Mouse (Mus musculus) induced T-regulatory cell, adult 2 months (primary cell): ENCODE data around the gene Azin2.

ENCODE experiments used
- DNase-seq: peaks from one replicate; pipeline ENCODE4 v3.0.0-alpha.2; 2012; ENCODE audit warnings: low read depth

Azin2 gene

DNA sequence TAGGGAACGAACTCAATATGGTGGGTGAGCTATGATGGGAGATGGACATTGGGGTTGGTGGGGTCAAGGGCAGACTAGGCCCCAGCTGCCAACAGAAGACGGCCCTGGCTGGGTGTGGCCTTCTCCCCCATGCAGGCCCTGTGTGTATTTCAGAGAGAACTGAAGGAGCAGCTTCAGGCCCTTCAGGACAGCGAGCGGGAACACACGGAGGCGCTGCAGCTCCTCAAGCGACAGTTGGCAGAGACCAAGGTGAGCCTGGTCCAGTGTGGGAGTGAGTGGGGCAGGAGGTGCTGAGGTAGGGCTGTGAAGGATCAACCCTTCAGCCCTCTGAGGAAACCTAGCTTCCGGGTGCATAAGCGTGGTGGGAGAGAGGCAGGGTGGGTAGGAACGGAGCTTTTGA, 65.6 kb downstream of the Azin2 start:
- DNase-seq, result no peak

GRCm38 (mm10) chr4:128895841-128896240, 66.4 kb downstream of the Azin2 start:
- no peak for DNase-seq

GRCm38 (mm10) chr4:128894112-128894511, 68.1 kb downstream of the Azin2 start:
- DNase-seq, result no peak

DNA sequence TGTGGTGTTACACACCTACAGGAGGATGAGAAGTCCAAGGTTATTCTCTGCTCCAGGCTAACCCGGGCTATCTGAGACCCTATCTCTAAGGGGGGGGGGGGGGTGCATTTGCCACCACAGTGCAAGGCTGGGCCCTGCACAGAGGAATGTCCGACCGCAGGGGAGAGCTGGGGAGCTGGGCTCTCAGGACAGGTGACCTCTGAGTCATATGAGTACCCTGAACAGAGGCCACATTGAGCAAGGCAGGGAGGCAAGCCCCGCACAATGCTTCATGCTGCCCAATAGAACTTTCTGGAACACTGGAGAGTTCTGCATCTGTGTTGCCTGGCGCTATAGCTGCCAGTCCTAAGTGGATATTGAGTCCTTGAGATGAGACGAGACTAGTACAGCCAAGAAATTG, 70.1 kb downstream of the Azin2 start:
- no peak for DNase-seq

DNA sequence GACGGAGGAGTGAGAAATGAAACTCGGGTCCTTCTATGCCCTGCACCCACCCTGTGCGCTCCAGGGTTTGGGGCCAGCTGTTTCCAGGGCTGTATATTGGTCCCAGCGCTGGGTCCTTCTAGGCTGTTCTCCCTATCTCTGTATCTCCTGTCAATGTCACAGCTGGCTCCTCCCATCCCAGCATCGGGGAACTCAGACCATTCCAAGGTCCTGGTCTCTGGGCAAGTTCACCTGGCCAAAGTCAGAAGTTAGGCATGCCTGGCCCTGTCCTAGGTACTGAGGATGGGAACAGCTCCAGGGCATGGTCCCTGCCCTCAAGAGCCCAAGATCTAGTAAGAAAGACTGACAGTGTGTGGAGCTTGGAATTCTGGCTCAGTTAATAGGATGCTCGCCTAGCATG, 70.5 kb downstream of the Azin2 start:
- no peak for DNase-seq

DNA sequence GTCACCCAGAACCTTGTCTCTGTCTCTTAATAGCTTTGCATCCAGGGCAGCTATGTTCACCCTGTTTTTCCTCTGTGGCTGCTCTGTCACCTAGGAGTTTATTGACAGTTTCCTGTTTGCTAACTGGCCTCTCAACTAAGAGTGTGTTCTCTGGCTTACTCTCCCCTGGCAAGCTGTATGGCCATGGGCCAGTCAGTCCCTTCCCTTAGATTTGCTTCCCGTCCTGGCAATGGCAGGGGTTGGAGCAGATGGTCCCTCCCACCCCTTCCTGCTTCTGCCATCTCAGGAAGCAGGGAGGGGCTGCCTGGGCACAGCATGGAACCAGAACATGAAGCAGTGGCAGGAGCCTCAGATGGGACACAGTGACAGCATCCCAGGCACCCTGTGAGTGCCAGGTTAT, 71.1 kb downstream of the Azin2 start:
- no peak for DNase-seq

- DNase-seq, result no peak
These were observed 72.3 kb downstream of the Azin2 start for GRCm38 (mm10) chr4:128889752-128890630.

- DNase-seq, result no peak
These were observed 73.7 kb downstream of the Azin2 start for GRCm38 (mm10) chr4:128888436-128888990.

DNA sequence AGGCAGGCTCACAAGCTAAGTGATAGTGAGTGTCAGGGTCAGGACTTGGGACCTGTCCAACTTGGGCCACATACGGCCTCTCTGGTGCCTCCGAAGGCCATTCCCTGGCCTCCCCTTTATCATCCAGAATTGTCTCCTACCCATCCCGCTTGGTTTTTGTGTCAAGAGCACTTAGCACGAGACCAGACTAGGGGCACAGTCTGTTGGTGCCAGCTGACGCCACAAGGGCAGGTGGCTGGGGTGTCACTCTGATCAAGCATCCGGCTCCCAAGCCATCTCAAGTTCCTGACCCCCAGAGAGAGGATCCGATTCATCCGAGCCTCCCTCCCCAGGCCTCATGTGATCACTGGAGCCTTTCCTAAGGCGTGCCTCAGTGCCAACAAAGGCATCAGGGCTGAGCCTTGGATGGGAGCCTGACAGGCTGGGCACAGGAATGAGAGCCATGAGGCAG, 74.6 kb downstream of the Azin2 start:
- no peak for DNase-seq

DNA sequence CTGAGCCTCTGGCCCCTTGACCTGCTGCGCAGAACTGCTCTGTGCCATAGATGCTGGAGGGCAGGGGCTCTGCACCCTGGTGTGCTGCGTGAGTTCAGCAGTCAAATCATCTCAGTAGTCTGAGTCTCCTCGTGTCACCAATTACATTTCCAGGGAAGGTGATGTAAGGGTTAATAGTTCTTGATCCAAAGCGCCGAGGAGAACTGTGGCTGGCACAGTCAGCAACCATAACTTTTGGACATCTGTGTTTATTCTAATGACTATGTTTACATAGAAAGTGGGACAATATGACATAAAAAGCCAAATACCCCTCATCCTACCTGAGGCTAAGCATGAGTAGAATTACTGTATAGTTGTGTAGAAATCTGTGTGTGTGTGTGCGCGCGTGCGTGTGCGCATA, 75.2 kb downstream of the Azin2 start:
- no peak for DNase-seq

DNA sequence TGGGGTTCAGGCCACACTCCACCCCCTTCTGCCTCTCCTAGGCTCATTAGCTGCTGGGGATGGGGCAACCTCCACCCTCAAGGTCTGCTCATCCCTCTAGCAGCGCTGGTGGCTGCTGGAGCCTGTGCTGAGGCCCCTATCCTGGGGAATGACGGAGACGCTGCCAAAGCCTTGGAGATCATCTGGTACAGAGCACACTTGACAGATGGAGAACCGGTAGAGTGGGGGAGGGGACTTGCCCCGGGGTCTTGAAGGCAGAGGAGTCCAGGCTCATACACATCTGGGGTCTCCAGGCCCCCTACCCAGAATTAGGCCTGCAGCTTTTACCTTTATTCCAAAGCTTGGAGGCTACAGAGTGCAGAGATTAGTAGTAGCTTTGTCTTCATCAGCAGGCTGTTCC, 75.7 kb downstream of the Azin2 start:
- DNase-seq, result no peak

- DNase-seq, result no peak
These were observed 76.7 kb downstream of the Azin2 start for GRCm38 (mm10) chr4:128885540-128885939.

DNA sequence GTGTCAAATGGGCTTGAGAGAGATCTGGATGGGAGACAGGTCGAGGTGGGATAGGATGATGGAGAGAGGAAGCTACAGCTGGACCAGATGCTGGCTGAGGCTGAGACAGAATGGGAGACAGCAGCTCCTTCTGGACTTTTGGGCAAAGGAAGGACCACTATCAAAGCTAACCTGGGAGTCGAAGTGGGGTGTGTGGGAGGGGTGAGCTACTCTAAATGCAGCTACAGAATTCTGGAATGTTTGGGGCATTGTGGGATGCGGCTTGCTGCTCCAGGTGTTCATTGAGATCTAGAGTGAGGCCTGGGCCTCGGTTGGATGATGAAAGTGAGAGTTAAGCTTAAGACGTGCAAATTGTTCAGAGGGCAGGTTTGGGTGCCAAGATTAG, 77.5 kb downstream of the Azin2 start:
- no peak for DNase-seq

- peak; percentile 74 for DNase-seq
These were observed 78.2 kb downstream of the Azin2 start for GRCm38 (mm10) chr4:128883801-128884710.

DNA sequence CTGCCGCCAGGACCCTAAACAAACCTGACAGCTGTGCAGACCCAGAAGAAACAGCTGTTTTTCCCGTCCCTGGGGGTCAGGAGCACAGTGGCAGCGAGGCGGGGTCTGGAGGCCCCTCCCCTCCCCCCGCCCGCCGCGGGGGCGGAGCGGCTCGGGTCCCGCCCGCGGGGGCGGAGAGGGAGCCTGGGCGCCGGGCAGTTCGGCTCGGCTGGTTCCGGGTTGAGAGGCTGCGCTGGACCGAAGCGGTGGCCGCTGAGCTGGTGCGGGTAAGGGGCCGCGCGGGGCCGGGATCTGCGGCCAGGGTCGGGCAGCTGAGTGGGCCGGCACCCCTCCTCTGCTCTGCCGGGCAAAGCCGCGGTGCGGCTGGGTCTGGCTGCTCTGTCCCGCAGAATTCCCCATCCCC, 78.9 kb downstream of the Azin2 start, which contains the start of gene Trim62:
Gene Trim62 (plus strand): TSS at position 202 of the 403 bp plus-strand sequence.
- DNase-seq, result peak; percentile 80
